Mouse (Mus musculus): Measurements from ENCODE around the gene Unc5b.

Gene Unc5b

DNA sequence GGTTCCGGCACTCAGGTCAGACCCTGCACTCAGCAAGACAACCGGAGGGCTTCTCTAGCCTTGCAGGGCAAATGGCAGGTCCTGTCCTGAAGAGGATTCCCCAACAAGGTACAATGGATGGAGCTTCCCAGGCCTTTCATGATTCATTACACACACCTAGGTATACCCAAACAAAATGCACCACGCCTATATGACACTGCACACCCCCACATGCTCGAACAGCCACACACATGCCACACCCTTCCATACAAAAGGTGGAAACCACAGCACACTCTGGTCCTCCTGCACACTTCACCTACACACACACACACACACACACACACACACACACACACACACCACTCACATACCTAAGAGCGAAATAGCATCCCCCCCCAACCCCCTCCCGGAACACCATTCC is 5.4 kb downstream of the Unc5b start:
- POLR2A ChIA-PET, result interaction anchor here (0.6 to 11.5 kb wide), 46 partner anchors 8 to 1503 kb away, joined by 3 to 134 read pairs (median 4); partner anchors contain the start of gene P4ha1 (in 1 of the 4)
- CTCF ChIA-PET, result interaction anchor here (0.5 to 4.2 kb wide), 45 partner anchors 9 to 1584 kb away, joined by 3 to 27 read pairs (median 5); no protein-coding TSS in a partner anchor

DNA sequence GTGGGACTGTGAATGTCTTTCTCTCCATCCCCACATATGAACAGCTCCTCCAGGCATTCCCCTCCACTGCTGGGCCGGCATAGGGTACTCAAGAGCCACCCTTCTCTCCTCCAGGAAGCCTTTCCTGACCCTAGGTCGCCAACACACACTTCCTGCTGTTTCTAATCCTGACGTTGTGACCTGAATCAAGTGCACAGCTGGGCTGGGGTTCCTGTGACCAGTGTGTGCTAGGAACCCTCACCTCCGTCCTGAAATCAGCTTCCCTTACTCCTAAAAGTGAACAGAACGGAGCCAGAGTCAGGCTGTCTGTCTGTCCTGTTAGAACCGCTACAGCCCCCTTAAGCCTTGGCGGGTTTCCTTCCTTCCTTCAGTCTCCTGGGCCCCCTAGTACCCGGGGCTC is 7.6 kb downstream of the Unc5b start:
- ChIA-PET POLR2A (interaction anchor here in 2 of 4 experiments (0.8 to 11.5 kb wide), 6 partner anchors 10 to 71 kb away, joined by 3 to 134 read pairs (median 18); partner anchors contain the start of gene Slc29a3 (in 1 of the 2)), CTCF (interaction anchor here in 3 of 4 experiments (0.5 to 1.5 kb wide), 8 partner anchors 10 to 287 kb away, joined by 3 to 5 read pairs (median 3); no protein-coding TSS in a partner anchor)

DNA sequence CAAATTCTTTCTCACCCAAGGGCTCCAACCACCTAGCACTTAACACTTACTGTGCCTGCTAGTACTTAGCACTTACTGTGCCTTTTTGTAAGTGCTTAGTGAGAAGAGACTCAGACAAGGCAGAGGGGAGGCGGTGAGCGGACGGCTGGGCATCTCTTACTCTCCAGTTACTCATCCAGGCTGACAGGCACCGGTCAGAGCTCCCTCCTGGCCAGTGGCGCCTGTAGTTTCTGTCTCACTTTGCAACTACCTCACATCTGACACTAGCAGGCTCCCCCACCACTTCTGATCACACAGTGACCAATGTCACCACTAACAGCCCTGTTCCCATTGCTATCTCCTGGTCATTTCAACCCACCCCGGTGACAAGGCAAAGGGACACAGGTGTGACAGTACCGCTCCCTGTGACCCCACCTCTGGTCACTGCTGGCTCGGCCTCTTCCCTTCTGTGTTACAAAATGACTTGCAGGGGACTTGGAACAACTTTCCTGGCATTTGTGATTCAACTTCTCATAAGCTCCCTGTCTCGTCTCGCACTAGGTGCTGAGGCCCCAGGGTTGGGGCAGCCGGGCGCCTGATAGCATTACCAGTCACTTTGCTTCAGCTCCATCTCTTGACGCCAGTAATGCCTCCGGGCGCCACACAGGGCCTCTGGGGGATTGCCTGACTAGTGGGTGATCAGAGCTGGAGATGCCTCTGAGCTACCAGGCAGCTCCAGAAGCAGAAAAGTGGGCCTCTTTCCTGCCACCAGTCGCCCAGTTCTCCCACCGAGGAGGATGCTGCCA is 8.5 kb downstream of the Unc5b start:
- POLR2A ChIA-PET, result interaction anchor here in 2 of 4 experiments (0.6 to 11.5 kb wide), 6 partner anchors 7 to 533 kb away, joined by 3 to 134 read pairs (median 18); no protein-coding TSS in a partner anchor
- CTCF ChIA-PET, result interaction anchor here in 2 of 4 experiments (1.0 to 1.5 kb wide), 4 partner anchors 10 to 45 kb away, joined by 3 to 5 read pairs (median 3); no protein-coding TSS in a partner anchor

DNA sequence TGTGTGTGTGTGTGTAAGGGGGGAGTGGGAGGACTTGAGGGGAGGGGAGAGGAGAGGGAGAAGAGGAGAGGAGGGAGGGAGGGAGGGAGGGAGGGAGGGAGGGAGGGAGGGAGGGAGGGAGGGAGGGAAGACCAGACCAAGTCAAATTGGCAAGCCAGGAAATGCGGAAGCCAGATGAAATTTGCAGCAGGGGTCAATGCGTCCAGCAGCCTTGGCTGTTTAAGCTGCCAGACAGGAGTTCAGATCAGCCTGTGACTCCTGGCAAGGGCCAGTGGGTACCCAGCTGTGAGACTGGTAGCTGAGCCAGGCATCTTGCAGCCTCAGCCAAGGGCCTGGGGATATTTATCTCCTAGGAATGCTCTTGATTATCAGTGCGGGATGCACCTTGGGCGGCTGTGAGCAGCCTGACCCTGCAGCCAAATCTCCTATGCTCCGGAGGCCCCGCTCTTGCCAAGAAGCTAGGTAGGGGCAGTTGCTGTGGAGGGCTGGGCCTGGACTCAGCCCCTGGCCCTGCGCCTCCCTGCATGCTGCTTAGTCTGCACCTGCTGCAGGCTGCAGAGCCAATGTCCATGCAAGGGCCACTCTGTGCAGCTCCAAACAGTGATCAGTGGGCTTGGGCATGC is 9.5 kb downstream of the Unc5b start:
- ChIA-PET POLR2A (interaction anchor here in 3 of 4 experiments (0.7 to 11.5 kb wide), 5 partner anchors 8 to 250 kb away, joined by 3 to 134 read pairs (median 6); no protein-coding TSS in a partner anchor), CTCF (interaction anchor here in 2 of 4 experiments (0.6 to 1.5 kb wide), 3 partner anchors 13 to 1323 kb away, joined by 3 read pairs; no protein-coding TSS in a partner anchor)

DNA sequence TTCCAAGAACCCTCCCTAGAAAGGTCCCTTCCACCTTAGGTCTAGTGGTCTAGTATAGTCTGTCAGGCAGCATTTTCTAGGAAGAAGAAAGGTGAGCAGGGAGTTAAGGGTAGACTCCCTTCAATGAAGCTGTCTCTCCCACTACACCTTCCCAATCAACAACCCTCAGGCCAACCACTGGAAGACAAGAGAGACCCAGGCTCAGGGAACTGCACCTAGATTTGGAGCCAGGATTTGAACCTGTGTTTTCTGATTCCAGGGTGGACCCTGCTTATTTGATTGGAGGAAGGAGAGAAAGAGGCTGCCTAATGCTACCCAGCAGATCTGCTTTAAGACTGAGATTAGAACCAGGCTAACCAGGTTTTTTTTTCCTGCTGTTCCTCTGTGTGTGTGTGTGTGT is 10.1 kb downstream of the Unc5b start:
- CTCF ChIA-PET, result interaction anchor here in 1 of 4 experiments (0.6 kb wide), 2 partner anchors 100 to 1324 kb away, joined by 3 read pairs; no protein-coding TSS in a partner anchor

DNA sequence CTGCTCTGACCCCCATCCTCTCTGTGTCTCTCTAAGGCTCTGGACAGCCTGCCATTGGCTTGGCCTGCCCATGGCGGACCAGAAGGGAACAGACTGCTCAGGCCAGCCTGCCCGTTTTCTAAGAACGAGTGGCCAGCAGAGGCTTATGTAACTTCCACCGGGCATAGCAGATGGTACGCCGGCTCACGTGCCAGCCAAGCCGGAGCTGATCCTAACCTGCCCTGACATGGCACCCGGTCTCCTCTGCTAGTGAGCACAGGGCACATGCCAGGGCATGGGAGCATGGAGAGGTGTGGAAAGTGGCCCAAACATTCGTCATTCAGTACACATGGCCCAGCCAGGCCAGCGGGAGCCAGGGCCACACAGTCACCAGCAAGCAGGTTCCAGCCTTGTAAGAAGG is 10.8 kb downstream of the Unc5b start:
- ChIA-PET POLR2A (interaction anchor here in 2 of 4 experiments (0.9 to 11.5 kb wide), 3 partner anchors 7 to 20 kb away, joined by 3 to 134 read pairs (median 134); no protein-coding TSS in a partner anchor), CTCF (no interaction called here)

More for the DNA sequence above, 10.1 kb downstream of the Unc5b start:
- POLR2A ChIA-PET, result interaction anchor here in 2 of 4 experiments (0.9 to 11.5 kb wide), 4 partner anchors 8 to 21 kb away, joined by 3 to 134 read pairs (median 68); no protein-coding TSS in a partner anchor

DNA sequence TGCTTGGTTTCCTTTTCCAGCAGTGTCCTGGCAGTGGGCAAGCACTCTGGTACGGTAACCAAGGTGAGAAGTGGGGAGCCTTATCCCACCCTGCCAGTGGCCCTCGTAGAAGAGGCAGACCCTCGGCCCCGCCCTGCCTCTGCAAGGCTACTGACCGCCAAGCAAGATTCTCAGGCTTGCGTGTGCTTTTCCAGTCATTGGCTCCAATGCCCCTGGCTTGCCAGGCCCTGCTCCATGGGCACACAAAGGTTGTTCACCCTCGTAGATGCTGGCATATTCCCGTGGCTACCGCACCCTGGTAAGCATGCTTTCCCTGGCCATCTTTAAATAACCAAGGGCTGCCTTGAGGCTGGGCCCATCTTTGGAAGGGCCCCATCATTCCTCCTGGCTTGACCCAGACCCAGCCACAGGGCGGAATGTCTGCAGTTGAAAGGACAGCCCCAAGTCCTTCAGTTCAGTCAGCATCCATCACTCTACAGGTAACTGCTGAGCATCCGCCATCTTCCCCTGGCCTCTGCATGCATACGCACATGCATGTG is 11.7 kb downstream of the Unc5b start:
- ChIA-PET POLR2A (no interaction called here), CTCF (no interaction called here)

DNA sequence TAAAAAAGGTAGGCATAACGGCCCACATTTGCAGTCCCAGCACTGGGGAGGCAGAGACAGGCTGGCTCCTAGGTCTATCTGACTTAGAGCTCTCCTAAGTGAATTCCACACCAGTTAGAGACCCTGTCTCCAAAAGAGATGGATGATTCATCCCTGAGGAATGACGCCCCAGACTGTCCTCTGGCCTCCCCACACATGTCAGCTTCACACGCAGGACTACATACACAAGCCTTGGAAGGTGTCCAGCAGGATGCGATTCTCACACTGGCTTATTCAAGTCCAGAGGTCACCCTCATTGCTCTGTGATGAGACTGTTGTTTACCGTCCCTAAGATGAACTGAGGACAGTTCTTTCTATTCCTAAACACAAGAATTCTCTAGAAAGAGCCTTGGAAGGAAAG is 12.2 kb downstream of the Unc5b start:
- POLR2A ChIA-PET, result interaction anchor here in 1 of 4 experiments (0.9 to 1.4 kb wide), 2 partner anchors 12 to 15 kb away, joined by 3 to 4 read pairs; no protein-coding TSS in a partner anchor
- CTCF ChIA-PET, result no interaction called here

DNA sequence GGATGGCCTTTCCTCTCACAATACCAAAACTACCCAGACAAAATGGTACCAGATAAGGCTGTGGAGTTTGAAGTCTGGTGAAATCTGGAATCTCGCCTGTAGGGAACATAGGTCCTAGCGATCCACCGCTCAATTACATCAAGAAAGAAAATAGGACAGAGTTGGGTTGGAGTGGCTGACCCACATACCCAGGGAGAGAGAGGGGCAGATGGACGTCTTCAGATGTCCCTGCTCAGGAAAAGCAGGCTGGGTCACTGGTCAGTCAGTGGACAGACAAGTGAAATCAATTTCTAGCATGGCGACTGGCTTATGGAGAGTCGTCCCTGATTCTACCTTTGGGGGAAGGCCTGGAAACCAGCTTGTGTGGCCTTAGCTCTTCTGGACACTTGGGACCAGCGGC is 12.7 kb downstream of the Unc5b start:
- CTCF ChIA-PET, result interaction anchor here in 1 of 4 experiments (1.4 kb wide), 1 partner anchor 8 kb away, joined by 4 read pairs; no protein-coding TSS in a partner anchor

DNA sequence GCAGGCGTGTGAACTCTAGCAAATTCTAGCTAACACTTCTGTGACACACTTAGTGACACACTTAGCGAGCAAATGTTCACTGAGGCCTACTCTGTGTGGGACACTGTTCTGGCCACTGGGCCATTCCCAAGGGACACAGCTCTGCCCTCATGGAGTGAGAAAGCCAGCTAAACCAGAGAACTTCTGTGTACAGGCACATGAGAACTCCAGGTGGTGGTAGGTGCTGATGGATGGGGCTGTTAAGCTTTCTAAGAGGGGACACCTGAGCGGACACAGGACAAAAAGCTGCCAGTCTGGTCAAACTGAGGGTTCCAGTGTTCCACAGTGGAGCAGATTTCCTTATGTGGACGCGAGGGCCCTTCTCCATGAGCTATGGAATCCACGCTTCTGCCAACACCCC is 13.5 kb downstream of the Unc5b start:
- CTCF ChIA-PET, result interaction anchor here in 2 of 4 experiments (0.8 to 1.4 kb wide), 3 partner anchors 9 to 359 kb away, joined by 3 to 4 read pairs (median 3); no protein-coding TSS in a partner anchor
- POLR2A ChIA-PET, result interaction anchor here in 3 of 4 experiments (1.0 to 2.0 kb wide), 8 partner anchors 9 to 246 kb away, joined by 3 to 7 read pairs (median 4); no protein-coding TSS in a partner anchor

More for the DNA sequence above, 12.7 kb downstream of the Unc5b start:
- POLR2A ChIA-PET, result interaction anchor here in 3 of 4 experiments (0.9 to 1.5 kb wide), 6 partner anchors 8 to 245 kb away, joined by 3 to 5 read pairs (median 4); no protein-coding TSS in a partner anchor

DNA sequence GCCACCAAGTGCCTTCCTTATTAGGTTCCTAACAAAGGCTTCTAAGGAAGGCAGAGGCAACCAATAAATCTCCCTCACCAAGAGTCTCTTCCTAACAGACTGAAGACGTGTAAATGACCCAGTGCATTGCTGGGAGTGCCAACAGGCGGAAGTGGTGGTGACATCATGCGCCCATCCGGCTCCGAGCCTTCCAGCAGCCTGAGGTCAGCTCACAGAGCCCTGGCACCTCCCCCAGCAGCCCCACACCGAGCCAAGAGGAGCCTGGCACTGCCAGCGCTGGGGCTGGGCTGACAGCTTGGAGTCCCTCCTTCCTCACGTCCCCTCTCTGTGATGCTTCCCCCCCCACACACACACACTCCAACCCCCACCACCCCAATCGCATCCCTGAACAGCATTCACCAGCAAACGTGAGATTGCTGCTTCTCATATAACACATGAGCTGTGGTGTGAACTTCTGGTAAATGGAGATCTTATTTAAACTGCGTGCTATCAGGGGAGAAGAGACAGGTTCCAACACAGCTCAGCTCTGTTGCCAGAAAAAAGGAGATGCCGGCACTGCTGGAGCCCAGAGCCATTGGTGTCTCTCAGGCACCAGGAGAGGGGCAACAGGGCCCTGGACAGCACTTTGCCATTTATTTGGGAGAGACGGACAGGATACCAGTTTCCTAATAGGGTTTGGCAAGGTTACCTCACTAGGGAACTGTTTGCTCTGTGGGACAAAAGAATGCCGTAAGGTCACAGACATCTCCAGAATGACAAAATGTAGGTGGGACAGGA is 14.3 kb downstream of the Unc5b start:
- ChIA-PET CTCF (interaction anchor here in 1 of 4 experiments (0.6 to 1.4 kb wide), 3 partner anchors 10 to 360 kb away, joined by 3 to 5 read pairs (median 4); no protein-coding TSS in a partner anchor), POLR2A (interaction anchor here in 3 of 4 experiments (0.6 to 8.9 kb wide), 9 partner anchors 9 to 610 kb away, joined by 3 to 134 read pairs (median 4); no protein-coding TSS in a partner anchor)

DNA sequence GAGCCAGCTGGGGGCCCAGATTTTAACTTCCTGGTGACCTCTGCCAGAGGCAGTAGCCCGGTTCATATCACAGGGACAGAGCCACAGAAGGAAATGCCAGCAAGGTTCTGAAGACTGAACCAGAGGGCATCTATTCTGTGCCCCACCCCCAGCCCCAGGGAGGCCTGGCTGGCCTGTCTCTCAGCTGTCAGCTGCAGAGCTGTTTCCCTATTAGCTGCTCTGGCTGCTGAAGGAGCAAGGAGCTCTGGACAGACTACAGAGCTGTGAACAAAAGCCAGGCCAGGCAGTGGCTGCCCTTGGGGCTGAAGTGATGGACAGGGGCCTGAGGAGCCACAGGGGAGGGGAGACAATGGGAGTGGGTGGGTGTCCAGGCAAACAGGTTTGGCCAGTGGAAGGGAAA is 15.5 kb downstream of the Unc5b start:
- CTCF ChIA-PET, result interaction anchor here in 3 of 4 experiments (0.6 to 2.4 kb wide), 5 partner anchors 11 to 37 kb away, joined by 3 to 13 read pairs (median 5); no protein-coding TSS in a partner anchor
- POLR2A ChIA-PET, result interaction anchor here in 3 of 4 experiments (1.0 to 8.9 kb wide), 9 partner anchors 10 to 56 kb away, joined by 3 to 134 read pairs (median 4); partner anchors contain the start of gene Unc5b (in 1 of the 3)

DNA sequence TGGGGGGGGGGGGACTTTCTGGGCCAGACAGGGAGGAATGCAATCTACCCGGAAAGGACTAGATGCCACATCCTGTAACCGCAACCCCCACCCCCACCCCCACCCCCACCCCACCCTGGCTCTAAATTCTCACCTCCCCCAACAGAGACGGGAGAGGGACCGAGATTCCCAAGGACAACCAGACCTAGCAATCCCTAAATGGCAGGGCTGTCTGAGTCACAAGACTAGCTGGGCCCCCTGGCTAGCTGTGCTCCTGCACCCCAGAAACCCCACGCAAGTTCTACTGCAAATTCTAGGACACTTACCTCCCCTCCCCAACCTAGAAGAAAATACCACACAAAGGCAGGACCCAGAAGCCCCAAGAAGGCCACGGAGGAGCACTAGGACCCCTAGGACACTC is 16.3 kb downstream of the Unc5b start:
- ChIA-PET CTCF (interaction anchor here in 3 of 4 experiments (0.5 to 4.0 kb wide), 13 partner anchors 11 to 102 kb away, joined by 3 to 42 read pairs (median 5); no protein-coding TSS in a partner anchor), POLR2A (interaction anchor here (0.6 to 8.9 kb wide), 22 partner anchors 9 to 1608 kb away, joined by 3 to 134 read pairs (median 4); partner anchors contain the start of gene Unc5b (in 2 of the 4))

DNA sequence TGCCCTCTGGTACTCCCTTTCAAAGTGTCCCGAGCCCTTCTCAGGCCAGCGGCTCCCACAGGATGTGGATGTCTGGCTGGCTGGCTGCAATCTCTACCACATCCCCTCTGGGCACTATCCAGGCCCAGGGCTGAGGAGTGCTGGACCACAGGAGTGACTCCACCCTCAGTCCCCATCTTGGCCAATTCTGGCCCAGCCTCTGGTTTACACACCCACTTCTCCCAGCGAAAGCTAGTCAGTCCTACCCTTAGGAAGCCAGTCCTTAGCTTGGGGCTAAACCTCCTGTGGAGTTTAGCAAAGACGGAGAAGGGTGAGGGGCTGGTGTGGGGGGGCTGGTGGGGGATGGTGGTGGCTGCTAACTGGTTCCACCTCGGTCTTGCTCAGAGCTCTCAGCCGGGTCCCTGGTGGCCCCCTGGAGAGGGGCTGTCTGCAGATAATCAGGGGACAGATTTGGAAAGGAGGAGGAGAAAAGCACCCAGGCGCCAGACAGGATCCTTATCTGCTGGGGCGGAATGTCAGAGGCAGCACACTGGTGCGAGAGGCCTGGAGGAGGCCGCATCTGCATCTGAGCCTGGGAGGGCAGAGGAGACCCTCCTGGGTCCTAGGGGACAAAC is 16.8 kb downstream of the Unc5b start:
- CTCF ChIA-PET, result interaction anchor here (0.5 to 4.0 kb wide), 20 partner anchors 10 to 360 kb away, joined by 3 to 42 read pairs (median 4); no protein-coding TSS in a partner anchor

DNA sequence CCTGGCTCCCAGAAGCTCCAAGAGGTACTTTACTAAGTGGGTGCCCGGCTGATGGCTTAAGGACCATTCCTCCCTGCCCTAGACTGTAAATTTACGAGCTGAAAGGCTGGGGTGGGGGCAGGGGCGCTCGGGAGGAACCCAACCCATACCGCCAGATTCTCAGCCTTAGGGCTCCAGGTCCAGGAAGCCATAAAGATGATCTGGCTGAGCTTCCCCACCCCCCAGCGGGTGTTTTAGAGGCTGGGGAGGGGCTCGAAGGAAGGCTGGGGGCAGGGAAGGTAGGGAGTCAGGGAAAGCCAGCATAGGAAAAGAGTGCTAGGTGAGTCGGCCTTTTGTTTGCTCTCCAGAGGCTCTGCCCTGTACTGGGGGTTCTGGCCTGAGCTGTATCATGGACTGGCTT is 17.8 kb downstream of the Unc5b start:
- ChIA-PET POLR2A (interaction anchor here (0.6 to 8.9 kb wide), 17 partner anchors 9 to 83 kb away, joined by 3 to 134 read pairs (median 6); partner anchors contain the start of gene Unc5b (in 2 of the 4)), CTCF (interaction anchor here in 3 of 4 experiments (0.6 to 4.0 kb wide), 16 partner anchors 10 to 1448 kb away, joined by 3 to 42 read pairs (median 4); no protein-coding TSS in a partner anchor)

More for the DNA sequence above, 16.8 kb downstream of the Unc5b start:
- POLR2A ChIA-PET, result interaction anchor here (0.6 to 8.9 kb wide), 21 partner anchors 9 to 1609 kb away, joined by 3 to 134 read pairs (median 5); partner anchors contain the start of gene Unc5b (in 2 of the 4)

Data from embryonic stem cell, embryonic (primary cell).